Mouse (Mus musculus) hindbrain, embryonic 15.5 days (tissue): ENCODE data around the gene Hspa1a. TPM values are rescaled to one million over a fixed set of nuclear protein-coding genes. Genes with fewer than 3 reads are reported as not detected.
"Not testable (repeated sequence)": the region's sequence is repeated elsewhere in the genome, so short reads cannot be mapped to it uniquely, and the experiment has no call there.

ENCODE experiments used
- ATAC-seq: fragments of 200-750 bp; cut with Nextera tagmentation; 2 replicates; pipeline ENCODE4 v1.8.0; 2017; ENCODE audit warnings: low read depth, moderate number of reproducible peaks, moderate TSS enrichment; ENCODE audit not compliant: low FRiP score
- H3K27ac ChIP-seq: fragments of 300-500 bp; sonication (generic); replicated peaks from 2 replicates; pipeline ENCODE4 v1.5.1; 2015; ENCODE audit warnings: mild to moderate bottlenecking, inconsistent platforms
- H3K27me3 ChIP-seq: fragments of 300-500 bp; sonication (generic); 2 replicates; pipeline ENCODE4 v1.6.1; 2015; ENCODE audit warnings: control low read depth, inconsistent platforms
- H3K36me3 ChIP-seq: fragments of 300-500 bp; sonication (generic); 2 replicates; pipeline ENCODE4 v1.6.1; 2015; ENCODE audit warnings: control low read depth, inconsistent platforms
- H3K4me1 ChIP-seq: fragments of 300-500 bp; sonication (generic); replicated peaks from 2 replicates; pipeline ENCODE4 v1.6.1; 2015; ENCODE audit warnings: control low read depth, inconsistent platforms
- H3K4me2 ChIP-seq: fragments of 300-500 bp; sonication (generic); 2 replicates; pipeline ENCODE4 v1.6.1; 2015; ENCODE audit warnings: moderate library complexity, mild to moderate bottlenecking, inconsistent platforms
- H3K4me3 ChIP-seq: fragments of 300-500 bp; sonication (generic); 2 replicates; pipeline ENCODE4 v1.5.1; 2015; ENCODE audit warnings: mild to moderate bottlenecking, inconsistent platforms
- H3K9ac ChIP-seq: fragments of 300-500 bp; sonication (generic); 2 replicates; pipeline ENCODE4 v1.6.1; 2015; ENCODE audit warnings: inconsistent platforms
- H3K9me3 ChIP-seq: fragments of 300-500 bp; sonication (generic); 2 replicates; pipeline ENCODE4 v1.6.1; 2016; ENCODE audit warnings: control low read depth, inconsistent platforms
- WGBS: fragments of 180-500 bp; shearing (Covaris S2); methylation state at CpG from one replicate; pipeline ENCODE4 v1.1.7; 2015; 5-methylcytosine and 5-hydroxymethylcytosine counted together
- polyA plus RNA-seq: library from polyadenylated mRNA; unstranded; fragments of >200 nt; fragmentation: Nextera tagmentation; extraction: Ambion mirVana; gene quantifications from 2 replicates; pipeline ENCODE4 v1.2.1, GENCODE M21; 2015

Gene Hspa1a
- polyA plus RNA-seq, 1 experiment from 2014 or later = 13.1 TPM

DNA sequence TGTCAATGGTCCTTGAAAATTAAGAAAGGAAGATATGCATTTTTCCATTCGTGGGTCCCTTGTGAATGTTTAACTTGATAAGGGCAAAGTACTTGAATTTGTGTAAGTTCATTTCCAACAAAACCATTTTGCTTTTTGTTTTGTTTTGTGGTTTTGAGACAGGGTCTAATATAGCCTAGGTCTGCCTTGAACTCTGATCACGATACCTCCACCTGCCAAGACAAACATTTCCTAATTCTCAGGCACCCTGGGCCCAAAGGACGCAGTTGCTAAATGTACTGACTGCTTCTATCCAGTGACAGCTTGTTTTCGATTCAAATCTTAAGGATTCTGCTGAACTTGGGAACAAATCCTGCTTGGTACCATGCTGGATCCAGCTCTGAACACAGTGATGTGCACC, 7.7 kb upstream of the Hspa1a start:
- no peak for ATAC-seq
- Histone ChIP-seq H3K9me3 (no peaks in the 10 kb centered on the region), H3K9ac (no peak overlapping the region), H3K4me1 (peaks cover 25% of the 10 kb centered on the region), H3K27ac (no peak overlapping the region), H3K4me3 (no peak overlapping the region), H3K4me2 (no peak overlapping the region), H3K36me3 (no peaks in the 10 kb centered on the region), H3K27me3 (no peaks in the 10 kb centered on the region)
- WGBS = 95% methylated on average over 4 of the region's 4 CpGs

DNA sequence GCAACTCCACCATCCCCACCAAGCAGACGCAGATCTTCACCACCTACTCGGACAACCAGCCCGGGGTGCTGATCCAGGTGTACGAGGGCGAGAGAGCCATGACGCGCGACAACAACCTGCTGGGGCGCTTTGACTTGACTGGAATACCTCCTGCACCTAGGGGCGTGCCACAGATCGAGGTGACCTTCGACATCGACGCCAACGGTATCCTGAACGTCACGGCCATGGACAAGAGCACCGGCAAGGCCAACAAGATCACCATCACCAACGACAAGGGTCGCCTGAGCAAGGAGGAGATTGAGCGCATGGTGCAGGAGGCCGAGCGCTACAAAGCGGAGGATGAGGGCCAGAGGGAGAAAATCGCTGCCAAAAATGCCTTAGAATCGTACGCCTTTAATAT, 6.3 kb upstream of the Hspa1a start:
- Histone ChIP-seq H3K4me2 (no peak overlapping the region), H3K36me3 (no peaks in the 10 kb centered on the region), H3K9ac (no peak overlapping the region), H3K27me3 (0 out of 2 replicates have a peak, but pooled peaks cover 2% of the 10 kb centered on the region), H3K4me3 (no peak overlapping the region), H3K4me1 (peaks cover 25% of the 10 kb centered on the region), H3K27ac (no peak overlapping the region), H3K9me3 (no peaks in the 10 kb centered on the region)
- 91% methylated on average over 27 of the region's 27 CpGs for WGBS
- no peak for ATAC-seq

DNA sequence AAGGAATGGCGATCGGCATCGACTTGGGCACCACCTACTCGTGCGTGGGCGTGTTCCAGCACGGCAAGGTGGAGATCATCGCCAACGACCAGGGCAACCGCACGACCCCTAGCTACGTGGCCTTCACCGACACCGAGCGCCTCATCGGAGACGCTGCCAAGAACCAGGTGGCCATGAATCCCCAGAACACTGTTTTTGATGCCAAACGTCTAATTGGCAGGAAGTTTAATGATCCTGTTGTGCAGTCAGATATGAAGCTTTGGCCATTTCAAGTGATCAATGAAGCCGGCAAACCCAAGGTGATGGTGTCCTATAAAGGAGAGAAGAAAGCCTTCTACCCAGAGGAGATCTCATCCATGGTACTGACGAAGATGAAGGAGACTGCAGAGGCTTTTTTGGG, 5.0 kb upstream of the Hspa1a start:
- Histone ChIP-seq H3K27ac (no peak overlapping the region), H3K36me3 (no peaks in the 10 kb centered on the region)
- WGBS = 95% methylated on average over 20 of the region's 20 CpGs

DNA sequence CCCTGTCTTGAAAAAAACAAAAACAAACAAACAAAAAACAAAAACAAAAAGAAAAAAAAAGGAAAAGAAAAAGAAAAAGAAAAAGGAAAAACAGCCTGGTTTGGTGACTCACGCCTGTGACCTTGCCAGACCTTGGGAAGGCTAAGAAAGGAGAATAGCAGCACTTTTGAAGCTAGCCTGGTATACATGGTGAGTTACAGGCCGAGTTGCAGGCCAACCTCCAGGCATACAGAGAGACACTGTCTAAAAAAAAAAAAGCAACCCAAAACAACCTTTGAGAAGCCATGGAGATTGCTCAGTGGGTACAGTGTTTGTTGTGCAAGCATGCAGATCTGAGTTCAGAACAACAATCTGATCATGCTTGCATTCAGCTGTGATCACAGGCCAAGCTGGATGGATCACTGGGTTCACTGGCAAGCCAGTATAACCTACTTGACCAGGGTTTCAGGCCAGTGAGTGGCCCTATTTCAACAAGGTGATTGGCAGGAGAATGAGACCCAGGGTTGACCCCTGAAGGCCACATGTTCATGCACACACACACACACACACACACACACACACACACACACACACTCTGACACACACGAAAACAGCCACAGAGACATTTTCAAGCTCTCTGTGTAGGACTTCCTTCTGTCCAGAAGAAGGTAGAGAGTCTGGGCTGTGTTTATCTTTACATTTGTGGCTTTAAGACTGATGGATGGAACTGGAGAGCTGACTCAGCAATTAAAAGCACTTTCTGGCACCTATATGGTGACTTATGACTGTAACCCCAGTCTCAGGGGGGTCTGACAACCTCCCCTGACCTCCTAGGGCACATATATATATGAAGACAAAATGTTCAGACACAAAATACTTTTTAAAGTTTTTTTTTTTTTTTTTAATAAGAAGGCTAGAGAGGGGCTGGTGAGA, 3.9 kb upstream of the Hspa1a start:
- Histone ChIP-seq H3K9ac (no peak overlapping the region), H3K27ac (no peak overlapping the region), H3K4me3 (no peak overlapping the region), H3K4me1 (peaks cover 17% of the 10 kb centered on the region), H3K9me3 (no peaks in the 10 kb centered on the region), H3K27me3 (0 out of 2 replicates have a peak, but pooled peaks cover 2% of the 10 kb centered on the region), H3K4me2 (no peak overlapping the region), H3K36me3 (no peaks in the 10 kb centered on the region)
- ATAC-seq = no peak
- WGBS = 82% methylated on average over 3 of the region's 3 CpGs

More for the DNA sequence above, 5.0 kb upstream of the Hspa1a start:
- Histone ChIP-seq H3K4me1 (peaks cover 21% of the 10 kb centered on the region), H3K9ac (no peak overlapping the region), H3K4me3 (no peak overlapping the region), H3K27me3 (0 out of 2 replicates have a peak, but pooled peaks cover 2% of the 10 kb centered on the region), H3K4me2 (no peak overlapping the region), H3K9me3 (no peaks in the 10 kb centered on the region)
- ATAC-seq = no peak

DNA sequence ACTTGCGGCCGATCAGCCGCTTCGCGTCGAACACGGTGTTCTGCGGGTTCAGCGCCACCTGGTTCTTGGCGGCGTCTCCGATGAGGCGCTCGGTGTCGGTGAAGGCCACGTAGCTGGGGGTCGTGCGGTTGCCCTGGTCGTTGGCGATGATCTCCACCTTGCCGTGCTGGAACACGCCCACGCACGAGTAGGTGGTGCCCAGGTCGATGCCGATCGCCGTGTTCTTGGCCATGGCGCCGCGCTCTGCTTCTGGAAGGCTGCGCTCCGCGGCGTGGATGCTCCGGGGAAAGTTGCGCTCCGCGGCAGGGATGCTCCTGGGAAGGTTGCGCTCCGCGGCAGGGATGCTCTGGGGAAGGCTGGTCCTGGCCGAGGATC, 275 bp downstream of the Hspa1a start:
- Histone ChIP-seq H3K4me3 (peak overlapping the region; percentile 45), H3K4me2 (peak overlapping the region; percentile 80), H3K27me3 (peaks cover 27% of the 10 kb centered on the region)
- H3K4me1 ChIP-seq, ATAC-seq, H3K9ac ChIP-seq, H3K36me3 ChIP-seq, H3K9me3 ChIP-seq, H3K27ac ChIP-seq: not testable (repeated sequence)
- 0% methylated on average over 20 of the region's 43 CpGs for WGBS

DNA sequence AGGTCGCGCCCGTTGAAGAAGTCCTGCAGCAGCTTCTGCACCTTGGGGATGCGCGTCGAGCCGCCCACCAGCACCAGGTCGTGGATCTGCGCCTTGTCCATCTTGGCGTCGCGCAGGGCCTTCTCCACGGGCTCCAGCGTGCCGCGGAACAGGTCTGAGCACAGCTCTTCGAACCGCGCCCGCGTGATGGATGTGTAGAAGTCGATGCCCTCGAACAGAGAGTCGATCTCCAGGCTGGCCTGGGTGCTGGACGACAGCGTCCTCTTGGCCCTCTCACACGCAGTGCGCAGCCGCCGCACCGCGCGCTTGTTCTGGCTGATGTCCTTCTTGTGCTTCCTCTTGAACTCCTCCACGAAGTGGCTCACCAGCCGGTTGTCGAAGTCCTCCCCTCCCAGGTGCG, 1.1 kb downstream of the Hspa1a start:
- not testable (repeated sequence) for H3K4me3 ChIP-seq, H3K9ac ChIP-seq, H3K4me1 ChIP-seq, H3K9me3 ChIP-seq, ATAC-seq, H3K36me3 ChIP-seq, H3K27ac ChIP-seq, H3K4me2 ChIP-seq
- peaks cover 27% of the 10 kb centered on the region for H3K27me3 ChIP-seq
- WGBS = 46% methylated on average over 21 of the region's 37 CpGs

DNA sequence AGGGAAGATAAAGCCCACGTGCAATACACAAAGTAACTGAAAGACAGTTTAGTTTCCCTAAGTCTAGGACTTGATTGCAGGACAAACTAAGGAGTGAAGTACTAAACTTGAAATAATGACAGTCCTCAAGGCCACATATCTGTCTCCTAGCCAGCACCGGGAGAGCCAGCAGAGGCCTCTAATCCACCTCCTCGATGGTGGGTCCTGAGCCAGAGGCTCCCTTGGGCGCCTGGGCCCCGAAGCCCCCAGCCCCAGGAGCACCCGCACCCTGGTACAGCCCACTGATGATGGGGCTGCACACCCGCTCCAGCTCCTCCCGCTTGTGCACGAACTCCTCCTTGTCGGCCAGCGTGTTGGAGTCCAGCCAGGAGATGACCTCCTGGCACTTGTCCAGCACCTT, 2.1 kb downstream of the Hspa1a start, which contains the start of gene Gm20481:
Gene Gm20481, plus strand, starts transcription at position 91 of the 400 bp plus-strand sequence.
- peaks cover 29% of the 10 kb centered on the region for H3K27me3 ChIP-seq
- H3K9ac ChIP-seq, H3K4me3 ChIP-seq, H3K9me3 ChIP-seq, H3K4me1 ChIP-seq, H3K4me2 ChIP-seq, H3K27ac ChIP-seq, ATAC-seq, H3K36me3 ChIP-seq: not testable (repeated sequence)
- 69% methylated on average over 7 of the region's 11 CpGs for WGBS

DNA sequence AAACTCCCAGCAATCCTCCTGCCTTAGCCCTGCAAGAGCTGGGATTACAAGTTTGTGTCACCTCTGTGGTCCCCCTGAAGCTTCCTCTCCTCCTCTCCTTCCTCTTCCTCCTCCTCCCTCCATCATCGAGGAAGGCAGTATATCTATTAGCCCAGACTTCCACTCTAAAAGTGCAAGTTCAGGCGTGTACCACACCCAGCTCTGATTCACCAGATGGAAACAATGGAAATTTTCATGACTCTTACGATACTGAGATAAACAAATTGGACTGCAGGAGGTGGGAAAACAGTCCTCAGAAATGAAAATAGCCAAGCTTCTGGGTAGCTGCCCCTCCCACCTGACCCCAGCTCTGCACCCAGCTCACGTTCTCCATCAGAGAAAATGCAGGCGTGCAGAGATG, 6.3 kb downstream of the Hspa1a start:
- no peaks in the 10 kb centered on the region for H3K4me1 ChIP-seq
- peaks cover 40% of the 10 kb centered on the region for H3K27me3 ChIP-seq
- no peak overlapping the region for H3K4me3 ChIP-seq
- ATAC-seq = no peak
- H3K9me3 ChIP-seq = no peaks in the 10 kb centered on the region
- H3K36me3 ChIP-seq = no peaks in the 10 kb centered on the region
- 85% methylated on average over 5 of the region's 5 CpGs for WGBS
- no peak overlapping the region for H3K4me2 ChIP-seq
- H3K9ac ChIP-seq = no peak overlapping the region
- no peak overlapping the region for H3K27ac ChIP-seq

DNA sequence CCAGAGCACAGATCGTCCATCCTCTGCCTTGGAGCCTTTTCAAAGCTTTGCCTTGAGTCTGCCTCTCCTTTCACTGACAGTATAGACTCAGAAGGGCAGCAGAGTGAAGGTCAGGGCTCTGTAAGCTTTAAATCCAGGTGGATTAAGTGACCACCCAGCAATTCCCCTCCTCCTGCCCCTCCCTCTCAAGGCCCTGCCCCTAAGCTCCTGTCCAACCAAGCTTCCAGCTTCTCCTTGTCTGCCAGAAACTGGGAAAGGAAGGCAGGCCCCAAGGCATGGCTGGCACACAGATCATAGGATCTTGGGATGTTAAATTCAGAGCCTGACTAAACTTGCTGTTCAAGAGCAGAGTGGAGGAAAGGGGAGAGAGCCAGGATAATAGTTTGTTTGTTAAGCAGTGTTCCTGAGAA, 7.3 kb downstream of the Hspa1a start:
- Histone ChIP-seq H3K27ac (no peak overlapping the region), H3K9me3 (no peaks in the 10 kb centered on the region), H3K4me3 (no peak overlapping the region), H3K9ac (no peak overlapping the region), H3K4me2 (no peak overlapping the region), H3K27me3 (peaks cover 43% of the 10 kb centered on the region), H3K4me1 (0 out of 2 replicates have a peak, but pooled peaks cover 1% of the 10 kb centered on the region), H3K36me3 (no peaks in the 10 kb centered on the region)
- no peak for ATAC-seq
- 35% methylated on average over 1 of the region's 1 CpGs for WGBS

DNA sequence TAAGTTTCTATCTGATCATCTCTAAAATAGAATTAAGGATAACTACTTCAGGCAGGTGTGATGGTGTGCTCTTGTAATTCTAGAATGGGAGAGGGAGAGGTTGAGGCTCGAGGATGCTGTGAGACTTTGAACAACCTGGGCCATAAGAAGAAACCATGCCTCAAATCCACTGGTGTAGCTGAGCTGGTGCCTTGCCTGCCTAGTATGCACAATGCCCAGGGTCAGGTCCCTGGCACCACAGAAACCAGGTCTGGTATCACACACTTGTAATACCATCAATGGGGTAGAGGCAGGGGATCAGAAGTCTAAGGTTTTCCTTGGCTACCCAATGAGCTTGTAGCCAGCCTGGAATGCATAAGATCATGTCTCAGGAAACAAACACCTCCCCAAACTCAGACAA, 9.1 kb downstream of the Hspa1a start:
- ATAC-seq = no peak
- Histone ChIP-seq H3K4me2 (no peak overlapping the region), H3K36me3 (no peaks in the 10 kb centered on the region), H3K27ac (no peak overlapping the region), H3K27me3 (peaks cover 29% of the 10 kb centered on the region), H3K9ac (no peak overlapping the region), H3K4me3 (no peak overlapping the region), H3K4me1 (0 out of 2 replicates have a peak, but pooled peaks cover 5% of the 10 kb centered on the region), H3K9me3 (no peaks in the 10 kb centered on the region)
- WGBS = 53% methylated on average over 1 of the region's 1 CpGs

DNA sequence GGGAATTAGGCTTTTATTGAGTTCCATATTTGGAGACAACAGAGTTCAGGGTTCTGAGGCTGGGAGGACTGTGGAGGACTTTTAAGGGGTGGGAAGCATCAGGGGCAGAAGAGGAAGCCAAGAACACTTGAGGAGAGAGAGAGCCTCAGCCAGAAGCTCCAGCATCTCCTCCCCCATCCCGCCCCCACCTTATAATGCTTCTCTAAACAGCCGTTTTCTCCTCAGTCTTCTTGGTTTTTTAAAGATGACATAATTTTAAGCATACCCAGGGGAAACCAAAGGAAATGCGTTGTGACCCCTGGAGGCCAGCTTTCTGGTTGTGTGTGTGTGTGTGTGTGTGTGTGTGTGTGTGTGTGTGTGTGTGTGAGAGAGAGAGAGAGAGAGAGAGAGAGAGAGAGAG, 9.8 kb downstream of the Hspa1a start:
- Histone ChIP-seq H3K36me3 (no peaks in the 10 kb centered on the region), H3K9ac (no peak overlapping the region), H3K4me3 (no peak overlapping the region), H3K27ac (no peak overlapping the region), H3K9me3 (no peaks in the 10 kb centered on the region), H3K4me2 (no peak overlapping the region), H3K27me3 (peaks cover 26% of the 10 kb centered on the region), H3K4me1 (0 out of 2 replicates have a peak, but pooled peaks cover 5% of the 10 kb centered on the region)
- 29% methylated on average over 3 of the region's 3 CpGs for WGBS
- no peak for ATAC-seq

DNA sequence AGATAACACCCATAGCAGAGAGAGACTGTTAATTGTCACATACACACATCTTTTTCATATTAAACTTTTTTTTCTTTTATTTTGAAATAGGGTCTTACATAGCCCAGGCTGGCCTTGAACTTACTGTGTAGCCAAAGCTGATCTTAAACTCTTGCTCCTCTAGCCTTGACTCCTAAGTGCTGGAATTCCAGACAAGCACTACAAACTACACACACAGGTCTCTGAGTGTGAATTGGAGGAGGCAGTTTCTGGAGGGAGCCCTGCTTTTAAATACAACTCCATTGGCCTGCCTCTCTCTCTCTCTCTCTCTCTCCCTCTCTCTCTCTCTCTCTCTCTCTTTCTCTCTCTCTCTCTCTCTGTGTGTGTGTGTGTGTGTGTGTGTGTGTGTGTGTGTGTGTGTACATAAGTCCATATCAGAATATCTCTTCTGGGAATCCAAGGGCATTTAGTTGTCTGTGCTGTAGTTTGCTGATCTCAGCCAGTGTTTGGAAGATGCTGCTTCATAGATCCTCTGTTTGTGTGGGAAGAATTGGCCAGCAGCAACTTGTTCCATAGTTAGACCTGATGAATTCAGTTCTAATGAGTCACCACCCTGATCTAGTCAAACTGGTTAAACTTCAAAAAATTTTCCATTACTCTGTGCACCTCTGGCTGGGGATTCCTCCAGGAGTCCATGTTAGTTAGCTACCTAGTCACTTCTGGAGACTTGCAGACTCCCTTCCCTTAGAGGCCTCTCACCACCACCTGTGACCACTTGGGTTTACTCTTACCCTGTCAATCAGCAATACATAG, 11.1 kb downstream of the Hspa1a start:
- Histone ChIP-seq H3K9me3 (no peaks in the 10 kb centered on the region), H3K27ac (no peak overlapping the region), H3K9ac (no peak overlapping the region), H3K4me1 (0 out of 2 replicates have a peak, but pooled peaks cover 5% of the 10 kb centered on the region), H3K4me3 (no peak overlapping the region), H3K4me2 (no peak overlapping the region), H3K27me3 (peaks cover 28% of the 10 kb centered on the region), H3K36me3 (no peaks in the 10 kb centered on the region)
- no peak for ATAC-seq
